Mouse (Mus musculus) gastrocnemius, postnatal 36 days (tissue): ENCODE data around the gene Cdkn2aipnl. TPM values are rescaled to one million over a fixed set of nuclear protein-coding genes. Genes with fewer than 3 reads are reported as not detected.

Experiments
- DNase-seq, 2 experiments: peaks; one replicate each; pipeline ENCODE4 v3.0.0; 2022
- intact Hi-C: fragments of 180-260 bp; cut with DNase I; formaldehyde crosslinking; loops from one replicate; pipeline ENCODE4 v1.15.1; 2025
- long read RNA-seq, 2 experiments: library from polyadenylated mRNA; stranded (forward); transcript quantifications; one replicate each; pipeline ENCODE4 v2.0.0; 2021
- total RNA-seq, 2 experiments: library from RNA; stranded (reverse); gene quantifications; 2 replicates each; pipeline ENCODE4 v1.2.3; 2021

Cdkn2aipnl gene
- total RNA-seq: 10 to 100 TPM; 20.1 to 21.9 TPM
- long read RNA-seq, experiment 1, transcript Cdkn2aipnl-201 (3 exons, 1,832 nt): major isoform, 25 of 45 reads
- long read RNA-seq, experiment 1, partial matches to known transcripts: 20 of 45 reads
- long read RNA-seq, experiment 1, other reads (novel, unspliced or antisense): 0 of 45 reads
- long read RNA-seq, experiment 2, transcript Cdkn2aipnl-201 (3 exons, 1,832 nt): major isoform, 15 of 31 reads
- long read RNA-seq, experiment 2, partial matches to known transcripts: 0 of 31 reads
- long read RNA-seq, experiment 2, other reads (novel, unspliced or antisense): 16 of 31 reads

GRCm38 (mm10) chr11:51967443-51968401 lies at the start of gene Cdkn2aipnl:
Cdkn2aipnl (plus strand) TSS chr11:51967661.
- intact Hi-C loops: loop anchor here (2.0 kb wide), 2 partner anchors 113 to 147 kb away; no protein-coding TSS in a partner anchor
- peak; percentile 96 for DNase-seq

GRCm38 (mm10) chr11:51917951-51918350 lies 49.5 kb upstream of the Cdkn2aipnl start:
- intact Hi-C loops: no loop called here
- DNase-seq: no peak

GRCm38 (mm10) chr11:51918576-51918975 lies 48.9 kb upstream of the Cdkn2aipnl start:
- intact Hi-C loops: no loop called here
- DNase-seq: no peak

- peak; percentile 69 to 73 for DNase-seq
- intact Hi-C loops: no loop called here
Measured at GRCm38 (mm10) chr11:51921355-51922125, 45.9 kb upstream of the Cdkn2aipnl start.

GRCm38 (mm10) chr11:51922421-51922841 lies 45.0 kb upstream of the Cdkn2aipnl start:
- intact Hi-C loops: no loop called here
- DNase-seq: peak in 1 of 2 experiments; percentile 48

- DNase-seq: no peak
- intact Hi-C loops: loop anchor here (2.0 kb wide), 1 partner anchor 17 kb away; no protein-coding TSS in a partner anchor
Measured at GRCm38 (mm10) chr11:51925595-51925994, 41.9 kb upstream of the Cdkn2aipnl start.

- no peak for DNase-seq
- intact Hi-C loops: no loop called here
Measured at GRCm38 (mm10) chr11:51926385-51926784, 41.1 kb upstream of the Cdkn2aipnl start.

GRCm38 (mm10) chr11:51927106-51927505 lies 40.4 kb upstream of the Cdkn2aipnl start:
- no peak for DNase-seq
- intact Hi-C loops: no loop called here

GRCm38 (mm10) chr11:51931138-51931537 lies 36.3 kb upstream of the Cdkn2aipnl start:
- intact Hi-C loops: no loop called here
- no peak for DNase-seq

- no peak for DNase-seq
Measured at GRCm38 (mm10) chr11:51931790-51932189, 35.7 kb upstream of the Cdkn2aipnl start.

GRCm38 (mm10) chr11:51934230-51934629 lies 33.2 kb upstream of the Cdkn2aipnl start:
- no peak for DNase-seq
- intact Hi-C loops: no loop called here

More at GRCm38 (mm10) chr11:51931790-51932189, 35.7 kb upstream of the Cdkn2aipnl start:
- intact Hi-C loops: no loop called here

- intact Hi-C loops: no loop called here
- no peak for DNase-seq
Measured at GRCm38 (mm10) chr11:51935636-51936434, 31.6 kb upstream of the Cdkn2aipnl start.

GRCm38 (mm10) chr11:51937361-51937781 lies 30.1 kb upstream of the Cdkn2aipnl start:
- DNase-seq: no peak
- intact Hi-C loops: no loop called here

- no peak for DNase-seq
- intact Hi-C loops: no loop called here
Measured at GRCm38 (mm10) chr11:51938817-51939589, 28.5 kb upstream of the Cdkn2aipnl start.

GRCm38 (mm10) chr11:51939590-51939955 lies 27.9 kb upstream of the Cdkn2aipnl start:
- intact Hi-C loops: no loop called here
- no peak for DNase-seq

- peak; percentile 59 to 68 for DNase-seq
- intact Hi-C loops: no loop called here
Measured at GRCm38 (mm10) chr11:51940511-51940955, 26.9 kb upstream of the Cdkn2aipnl start.

GRCm38 (mm10) chr11:51942602-51943499 lies 24.6 kb upstream of the Cdkn2aipnl start:
- peak in 1 of 2 experiments; percentile 43 for DNase-seq
- intact Hi-C loops: loop anchor here (2.0 kb wide), 1 partner anchor 18 kb away; no protein-coding TSS in a partner anchor

- intact Hi-C loops: loop anchor here (2.0 kb wide), 1 partner anchor 19 kb away; no protein-coding TSS in a partner anchor
- no peak for DNase-seq
Measured at GRCm38 (mm10) chr11:51943500-51943841, 24.0 kb upstream of the Cdkn2aipnl start.
